Mouse (Mus musculus) gastrocnemius, postnatal 4 days (tissue): ENCODE results near the gene 2310030G06Rik. TPM values are rescaled to one million over a fixed set of nuclear protein-coding genes. Genes with fewer than 3 reads are reported as not detected.

ENCODE experiments used
- DNase-seq, 2 experiments: peaks; one replicate each; pipeline ENCODE4 v3.0.0; 2021 to 2022; ENCODE audit warnings: low spot score in 2 of 2, mixed read lengths in 2 of 2
- total RNA-seq, 2 experiments: library from RNA; stranded (reverse); gene quantifications; 2 replicates each; pipeline ENCODE4 v1.2.3; 2021

2310030G06Rik gene
- total RNA-seq, 2 experiments from 2014 or later = 2.1 to 2.2 TPM

DNA sequence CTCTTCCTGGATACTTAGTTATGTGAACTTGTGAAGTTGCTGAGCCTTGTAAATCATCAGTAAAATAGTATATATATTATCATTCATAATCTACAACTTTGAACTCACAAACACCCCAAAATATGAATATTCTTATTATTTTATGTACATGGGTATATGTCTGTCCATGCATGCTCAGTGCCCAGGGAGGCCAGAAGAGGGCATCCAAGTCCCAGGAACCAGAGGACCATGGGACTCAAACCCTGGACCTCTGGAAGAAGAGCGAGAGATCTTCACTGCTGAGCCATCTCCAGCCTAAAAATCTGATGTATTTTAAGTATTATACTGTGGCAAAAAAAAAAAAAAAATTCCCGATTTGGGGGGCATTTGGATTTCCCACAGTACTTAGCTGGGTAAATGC is 37.2 kb downstream of the 2310030G06Rik start:
- no peak for DNase-seq

- no peak for DNase-seq
These were observed 41.4 kb downstream of the 2310030G06Rik start for GRCm38 (mm10) chr9:50704907-50705306.

GRCm38 (mm10) chr9:50700921-50701691 is 45.2 kb downstream of the 2310030G06Rik start:
- peak in 1 of 2 experiments; percentile 44 for DNase-seq

DNA sequence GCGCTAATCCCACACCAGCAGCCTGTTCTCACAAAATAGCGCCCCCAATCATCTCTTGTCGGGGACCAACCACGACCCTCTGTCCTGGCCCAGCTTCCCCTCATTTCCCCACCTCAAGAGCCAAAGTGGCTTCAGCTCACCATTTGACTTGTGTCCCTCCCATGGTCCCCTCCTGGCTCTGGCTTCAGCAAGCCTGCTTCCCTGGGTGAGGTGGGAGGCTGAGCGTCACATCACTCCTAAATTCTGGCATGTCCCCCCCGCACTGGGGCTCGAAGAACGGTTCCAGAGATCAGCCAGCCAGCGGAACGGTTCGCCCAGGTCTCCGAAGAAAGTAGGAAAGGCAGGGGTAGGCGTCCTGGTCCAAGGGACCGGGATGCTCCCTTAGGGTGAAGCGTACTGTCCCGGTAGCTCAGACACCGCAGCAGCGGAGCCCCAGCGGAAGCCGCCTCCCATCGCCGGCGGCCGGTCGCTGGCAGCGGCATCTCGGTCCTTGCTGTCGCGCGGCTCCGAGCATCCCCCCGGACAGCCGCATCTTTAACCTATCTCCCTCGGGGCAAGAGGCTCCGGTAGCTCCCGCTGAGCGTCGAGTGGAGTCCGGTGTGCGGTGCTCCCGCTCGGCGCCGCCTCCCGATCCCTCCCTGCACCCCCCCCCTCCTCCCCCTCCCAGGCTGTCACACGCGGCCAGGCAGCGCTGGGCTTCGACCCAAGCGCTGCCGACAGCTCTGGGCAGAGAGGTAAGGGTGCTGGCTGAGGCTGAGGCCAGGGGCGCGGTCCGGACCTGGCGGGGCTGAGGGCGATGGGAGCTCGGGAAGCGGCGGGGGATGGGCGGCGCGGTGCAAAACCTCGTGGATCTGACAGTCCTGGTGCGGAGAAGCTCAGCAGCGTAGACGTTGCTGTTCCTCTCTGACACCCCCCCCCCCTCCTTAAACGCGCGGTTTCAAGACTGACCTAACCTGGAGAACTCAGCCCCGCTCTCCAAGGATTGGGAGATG is 47.6 kb downstream of the 2310030G06Rik start:
- peak in 1 of 2 experiments; percentile 41 for DNase-seq

DNA sequence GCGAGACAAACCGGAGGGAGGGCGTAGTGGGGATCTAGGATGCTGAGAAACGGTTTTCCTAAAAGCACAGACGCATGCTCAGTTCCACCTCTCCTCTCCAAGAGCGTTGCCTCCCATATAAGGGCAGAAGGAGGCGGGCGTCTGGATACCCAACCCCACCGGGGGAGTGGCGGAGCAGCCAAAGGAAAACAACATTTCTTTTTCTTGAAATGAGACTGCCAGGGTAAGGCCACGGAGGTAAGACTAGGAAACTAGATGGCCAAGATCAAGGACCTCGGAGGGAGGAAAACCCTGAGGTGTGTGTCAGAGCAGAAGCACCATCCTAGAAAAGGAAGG is 48.7 kb downstream of the 2310030G06Rik start:
- peak; percentile 52 to 71 for DNase-seq

DNA sequence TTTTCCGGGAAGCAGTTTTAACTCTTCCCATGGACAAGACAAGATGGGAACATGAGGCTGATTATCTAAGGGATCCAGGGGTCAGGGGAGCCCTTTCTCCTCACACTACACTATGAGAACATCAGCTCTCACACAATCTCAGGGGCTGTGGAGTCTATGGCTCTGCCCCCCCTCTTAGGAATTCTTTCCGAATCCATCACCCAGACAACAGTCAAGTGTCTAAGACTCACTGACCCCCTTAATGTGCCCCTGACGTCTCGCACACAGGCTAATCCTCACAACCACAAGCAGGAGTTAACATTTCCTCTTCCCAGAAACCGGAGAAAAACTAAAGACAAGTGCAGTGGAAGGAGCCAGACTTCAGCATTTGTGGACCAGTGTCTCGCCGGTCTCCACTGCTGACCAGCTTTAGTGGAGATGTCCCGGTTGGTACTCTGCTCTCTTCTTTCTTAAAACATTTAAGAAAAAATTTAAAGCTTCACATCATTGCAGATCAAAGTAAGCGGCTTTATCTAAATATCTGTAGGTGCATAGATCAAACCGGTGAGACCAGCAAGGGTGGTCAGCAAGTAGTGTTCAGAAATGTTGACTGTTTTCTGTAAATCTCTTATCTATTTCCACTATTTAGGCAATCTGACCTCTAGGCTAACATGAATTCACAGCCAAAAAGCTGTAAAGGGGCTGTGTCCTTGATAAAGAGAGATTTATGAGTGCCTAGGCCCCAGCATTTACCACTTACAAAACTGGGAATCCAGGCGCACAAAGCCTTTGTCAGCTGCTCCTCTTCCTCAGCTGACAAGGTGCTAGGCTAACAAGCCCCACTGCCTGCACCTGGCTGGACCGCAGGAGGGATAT is 49.3 kb downstream of the 2310030G06Rik start:
- no peak for DNase-seq

DNA sequence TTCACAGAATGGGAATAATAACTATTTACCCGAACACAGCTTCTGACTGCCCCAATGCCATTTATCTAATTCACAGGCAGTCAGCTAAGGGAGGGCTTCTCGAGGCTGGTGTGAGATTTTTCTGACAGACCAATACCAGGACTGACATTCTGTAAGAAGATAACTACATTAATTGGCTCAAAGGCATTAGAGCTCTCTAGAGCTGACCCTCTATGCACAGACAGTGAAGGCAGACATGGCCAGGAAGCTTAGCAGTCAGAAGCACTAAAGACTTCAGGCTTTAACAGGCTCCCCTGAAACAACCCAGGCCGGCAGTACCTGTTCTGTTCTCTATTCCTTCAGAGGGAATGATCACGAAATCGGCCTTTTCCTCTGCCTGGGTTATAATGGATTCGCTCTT is 51.2 kb downstream of the 2310030G06Rik start:
- DNase-seq = no peak

DNA sequence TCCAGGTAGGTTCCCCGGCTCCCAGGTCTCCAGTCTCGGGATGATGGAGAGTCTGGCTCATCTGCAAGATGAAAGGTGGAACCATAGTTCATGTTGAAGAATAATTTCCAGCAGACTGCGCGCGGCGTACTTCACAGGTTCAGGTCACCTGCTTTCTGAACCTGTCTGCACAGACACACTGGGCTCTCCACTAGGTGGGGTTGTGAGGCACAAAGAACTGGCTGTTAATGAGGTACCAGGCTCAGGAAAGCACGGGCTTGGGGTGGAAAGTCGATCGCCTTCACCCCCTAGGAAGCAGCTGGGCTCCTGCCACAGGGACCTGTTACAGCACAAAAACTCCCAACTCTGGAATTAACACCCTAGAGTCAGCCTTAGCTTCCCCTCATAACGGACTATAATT is 52.7 kb downstream of the 2310030G06Rik start:
- no peak for DNase-seq

DNA sequence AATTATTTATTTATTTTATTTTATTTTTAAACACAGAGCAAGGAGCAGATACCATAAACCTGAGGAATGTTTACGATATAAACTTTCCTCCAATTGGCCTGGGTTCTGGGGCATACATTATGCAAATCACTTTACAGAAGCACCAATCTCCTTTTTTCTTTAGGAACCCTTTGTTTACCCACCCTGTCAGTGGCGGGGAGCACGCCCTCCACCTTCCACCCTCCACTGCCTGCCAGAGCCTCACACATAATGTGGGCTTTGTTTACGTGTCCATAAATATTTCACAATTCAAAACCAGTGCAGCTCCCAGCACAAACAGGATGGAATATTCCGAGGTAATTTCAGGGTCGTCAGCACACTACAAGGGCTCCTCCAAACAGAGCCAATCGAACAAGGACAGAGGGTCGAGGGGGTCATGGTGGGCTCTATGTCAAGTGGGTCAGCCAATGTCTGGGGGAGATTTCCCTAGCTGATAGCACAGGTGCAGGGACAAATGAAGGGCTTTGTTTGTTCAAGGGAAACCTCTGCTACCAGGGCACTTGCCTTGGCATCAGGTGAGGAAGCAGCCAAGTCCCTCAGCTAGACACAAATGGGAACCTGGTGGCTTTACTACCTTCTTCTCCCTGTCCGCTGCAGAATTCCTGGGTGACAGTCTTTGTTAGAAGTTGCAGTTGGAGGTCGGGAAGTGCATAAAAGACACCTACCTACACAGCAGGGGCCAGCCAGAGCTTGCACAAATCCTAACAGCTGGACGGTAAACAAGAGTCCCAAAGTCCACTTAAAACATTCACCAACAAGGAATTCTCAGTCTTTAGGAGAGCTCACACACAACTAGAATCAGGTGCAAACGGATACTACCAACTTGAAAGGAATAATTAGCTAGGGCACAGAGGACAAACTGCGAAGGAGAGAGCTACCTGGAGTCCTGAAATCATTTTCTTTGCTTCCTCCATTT is 53.4 kb downstream of the 2310030G06Rik start:
- DNase-seq = no peak

Other genes with a start within 250 kb of the 2310030G06Rik start
- 10 to 100 TPM; 21.0 to 24.0 TPM for gene Pts, start 217.8 kb downstream of the 2310030G06Rik start, total RNA-seq
- 1 to 10 TPM in 1 of 2 experiments, under 1 TPM in 1; 0.34 to 1.1 TPM for gene Il18, start 191.7 kb downstream of the 2310030G06Rik start, total RNA-seq
- gene Bco2, start 191.4 kb downstream of the 2310030G06Rik start, total RNA-seq = under 1 TPM; 0.13 to 0.17 TPM
- gene Tex12, start 185.2 kb downstream of the 2310030G06Rik start, total RNA-seq = not detected
- 100 to 1,000 TPM; 300 to 319 TPM for gene Sdhd, start 142.7 kb downstream of the 2310030G06Rik start, total RNA-seq
- gene Timm8b, start 142.6 kb downstream of the 2310030G06Rik start, total RNA-seq = 100 to 1,000 TPM; 110 to 123 TPM
- under 1 TPM; 0.66 to 0.73 TPM for gene Pih1d2, start 129.2 kb downstream of the 2310030G06Rik start, total RNA-seq
- 10 to 100 TPM; 21.5 to 23.3 TPM for gene Nkapd1, start 129.1 kb downstream of the 2310030G06Rik start, total RNA-seq
- gene Dlat, start 86.8 kb downstream of the 2310030G06Rik start, total RNA-seq = 100 to 1,000 TPM; 148 to 161 TPM
- gene Dixdc1, start 7.0 kb downstream of the 2310030G06Rik start, total RNA-seq = 10 to 100 TPM; 12.6 to 14.8 TPM
- gene Cryab, start 4.8 kb upstream of the 2310030G06Rik start, total RNA-seq = 100 to 1,000 TPM; 649 to 722 TPM
- gene Hspb2, start 5.8 kb upstream of the 2310030G06Rik start, total RNA-seq = 100 to 1,000 TPM; 135 to 140 TPM
- 1 to 10 TPM; 5.9 to 6.9 TPM for gene Fdxacb1, start 21.7 kb upstream of the 2310030G06Rik start, total RNA-seq
- gene Alg9, start 28.5 kb upstream of the 2310030G06Rik start, total RNA-seq = 10 to 100 TPM; 15.0 to 16.3 TPM
- gene 1110032A03Rik, start 29.0 kb upstream of the 2310030G06Rik start, total RNA-seq = 10 to 100 TPM; 15.9 to 16.9 TPM
- 10 to 100 TPM; 16.8 to 17.7 TPM for gene Ppp2r1b, start 98.8 kb upstream of the 2310030G06Rik start, total RNA-seq